Mouse (Mus musculus): Measurements from ENCODE around the gene Hoxb4. TPM values are rescaled to one million over a fixed set of nuclear protein-coding genes. Genes with fewer than 3 reads are reported as not detected.

Gene Hoxb4
- polyA plus RNA-seq, 1 experiment from 2014 or later: not detected

DNA sequence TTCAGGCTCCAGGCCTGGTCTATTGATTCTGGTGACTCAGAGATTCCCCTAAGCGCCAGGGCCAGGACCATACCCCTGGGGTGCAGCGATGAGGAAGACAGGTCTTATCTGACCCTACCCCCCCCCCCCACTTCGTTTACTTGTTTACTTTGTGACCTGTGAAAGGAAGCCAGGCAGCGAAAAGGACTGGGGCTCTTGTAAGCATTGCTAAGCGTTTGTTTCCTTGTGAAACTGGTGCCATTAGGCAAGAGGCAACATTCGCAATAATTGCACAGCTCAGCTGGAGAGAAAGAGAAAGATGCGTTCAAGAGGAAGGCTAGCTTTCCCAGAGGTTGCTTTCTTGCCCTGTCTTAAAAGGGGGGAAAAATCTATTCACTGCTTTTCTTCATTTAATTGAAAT, 51.1 kb downstream of the Hoxb4 start:
- Histone ChIP-seq H3K4me2 (ENCODE audit: low read length) (no peak overlapping the region), H3K9ac (replicated peaks; ENCODE audit: low read depth, low read length) (no peak overlapping the region), H3K4me1 (replicated peaks; ENCODE audit: control insufficient read depth, insufficient read depth, low read length) (no peaks in the 10 kb centered on the region), H3K36me3 (ENCODE audit: control insufficient read depth, insufficient read depth) (no peaks in the 10 kb centered on the region), H3K9me3 (ENCODE audit: control insufficient read depth, low read length) (no peaks in the 10 kb centered on the region), H3K27me3 (replicated peaks; ENCODE audit: control insufficient read depth, insufficient read depth, low read length) (peaks cover 94% of the 10 kb centered on the region), H3K27ac (ENCODE audit: low read length) (no peak overlapping the region), H3K4me3 (replicated peaks; ENCODE audit: low read length) (no peak overlapping the region)
- WGBS: 8% methylated on average over 7 of the region's 7 CpGs
- no peak for ATAC-seq

MicroRNAs encoded within 50 kb of the gene (microRNA counts, 519-probe panel; counts per million panel counts)
- 2,121 counts per million, percentile 37 among the panel's probes with 10 or more counts for microRNA mmu-miR-10a

Small RNAs within 50 kb of the gene (microRNA-seq; reads per million reads assigned to microRNA genes)
- gene Mir10a: 464 reads per million, percentile 71 among the genes with 10 or more reads in this experiment

Other genes with a start within 250 kb of the Hoxb4 start
- 408 and 422 TPM in 2 replicates for gene Atp5g1, start 242.6 kb upstream of the Hoxb4 start, polyA plus RNA-seq (2015; fragmentation: Nextera tagmentation; extraction: Ambion mirVana)
- 0.17 and 0.22 TPM in 2 replicates for gene Calcoco2, start 206.3 kb upstream of the Hoxb4 start, polyA plus RNA-seq (2015; fragmentation: Nextera tagmentation; extraction: Ambion mirVana)
- 0.09 and 0.11 TPM in 2 replicates for gene Ttll6, start 184.5 kb upstream of the Hoxb4 start, polyA plus RNA-seq (2015; fragmentation: Nextera tagmentation; extraction: Ambion mirVana)
- gene Hoxb13, start 124.0 kb upstream of the Hoxb4 start, polyA plus RNA-seq (2015; fragmentation: Nextera tagmentation; extraction: Ambion mirVana): 0.13 TPM in 1 of 2 replicates, not detected in the other
- gene Hoxb9, start 46.8 kb upstream of the Hoxb4 start, polyA plus RNA-seq (2015; fragmentation: Nextera tagmentation; extraction: Ambion mirVana): not detected in 2 replicates
- not detected in 2 replicates for gene Hoxb8, start 36.4 kb upstream of the Hoxb4 start, polyA plus RNA-seq (2015; fragmentation: Nextera tagmentation; extraction: Ambion mirVana)
- gene Hoxb7, start 31.6 kb upstream of the Hoxb4 start, polyA plus RNA-seq (2015; fragmentation: Nextera tagmentation; extraction: Ambion mirVana): not detected in 2 replicates
- gene Hoxb6, start 25.8 kb upstream of the Hoxb4 start, polyA plus RNA-seq (2015; fragmentation: Nextera tagmentation; extraction: Ambion mirVana): not detected in 2 replicates
- gene Hoxb5, start 14.9 kb upstream of the Hoxb4 start, polyA plus RNA-seq (2015; fragmentation: Nextera tagmentation; extraction: Ambion mirVana): not detected in 2 replicates
- gene Hoxb3, start 5.1 kb downstream of the Hoxb4 start, polyA plus RNA-seq (2015; fragmentation: Nextera tagmentation; extraction: Ambion mirVana): not detected in 2 replicates
- gene Hoxb2, start 32.3 kb downstream of the Hoxb4 start, polyA plus RNA-seq (2015; fragmentation: Nextera tagmentation; extraction: Ambion mirVana): not detected in 2 replicates
- not detected in 2 replicates for gene Hoxb1, start 47.5 kb downstream of the Hoxb4 start, polyA plus RNA-seq (2015; fragmentation: Nextera tagmentation; extraction: Ambion mirVana)
- 2.1 and 3.4 TPM in 2 replicates for gene Skap1, start 146.3 kb downstream of the Hoxb4 start, polyA plus RNA-seq (2015; fragmentation: Nextera tagmentation; extraction: Ambion mirVana)

All from forebrain, embryonic 16.5 days (tissue).